Mouse (Mus musculus) neural tube, embryonic 12.5 days (tissue): ENCODE measurements around the gene Armt1. TPM values are rescaled to one million over a fixed set of nuclear protein-coding genes. Genes with fewer than 3 reads are reported as not detected.
A peak's percentile ranks its signal among the peaks of the same experiment; 100 is the strongest.

Experiments used
- ATAC-seq: fragments of 200-750 bp; cut with Nextera tagmentation; 2 replicates; pipeline ENCODE4 v1.8.0; 2017; ENCODE audit warnings: low read depth, mild to moderate bottlenecking, moderate TSS enrichment, moderate library complexity; ENCODE audit not compliant: low FRiP score
- H3K27ac ChIP-seq: fragments of 300-500 bp; sonication (generic); 2 replicates; pipeline ENCODE4 v1.5.1; 2016
- H3K27me3 ChIP-seq: fragments of 300-500 bp; sonication (generic); replicated peaks from 2 replicates; pipeline ENCODE4 v1.6.1; 2016; ENCODE audit warnings: mild to moderate bottlenecking
- H3K36me3 ChIP-seq: fragments of 300-500 bp; sonication (generic); 2 replicates; pipeline ENCODE4 v1.6.1; 2016; ENCODE audit warnings: mild to moderate bottlenecking
- H3K4me1 ChIP-seq: fragments of 300-500 bp; sonication (generic); 2 replicates; pipeline ENCODE4 v1.6.1; 2016
- H3K4me2 ChIP-seq: fragments of 300-500 bp; sonication (generic); replicated peaks from 2 replicates; pipeline ENCODE4 v1.6.1; 2016; ENCODE audit warnings: mild to moderate bottlenecking
- H3K4me3 ChIP-seq: fragments of 300-500 bp; sonication (generic); 2 replicates; pipeline ENCODE4 v1.5.1; 2016
- H3K9ac ChIP-seq: fragments of 300-500 bp; sonication (generic); 2 replicates; pipeline ENCODE4 v1.6.1; 2016; ENCODE audit warnings: mild to moderate bottlenecking
- H3K9me3 ChIP-seq: fragments of 300-500 bp; sonication (generic); 2 replicates; pipeline ENCODE4 v1.6.1; 2016; ENCODE audit warnings: mild to moderate bottlenecking
- WGBS: fragments of 180-500 bp; shearing (Covaris S2); methylation state at CpG from one replicate; pipeline ENCODE4 v1.1.7; 2016; 5-methylcytosine and 5-hydroxymethylcytosine counted together
- polyA plus RNA-seq: library from polyadenylated mRNA; unstranded; fragments of >200 nt; fragmentation: Nextera tagmentation; extraction: Ambion mirVana; gene quantifications from 2 replicates; pipeline ENCODE4 v1.2.1, GENCODE M21; 2016

The Armt1 gene
- 20.5 and 21.2 TPM in 2 replicates for polyA plus RNA-seq

GRCm38 (mm10) chr10:4432123-4432931, at the start of gene Armt1, which contains the start of gene Rmnd1:
Gene Armt1, plus strand, starts transcription at chr10:4432467.
Gene Rmnd1, minus strand, starts transcription at chr10:4432388.
- peak within 1 kb of the TSS; percentile 68 for H3K4me2 ChIP-seq
- H3K4me1 ChIP-seq: peaks cover 8% of the 10 kb centered on the region
- peak; percentile 94 for ATAC-seq
- H3K4me3 ChIP-seq: peak within 1 kb of the TSS; percentile 62
- peaks cover 9% of the 10 kb centered on the region; the same call in 1 of the 2 replicates for H3K36me3 ChIP-seq
- peak within 1 kb of the TSS; percentile 67 for H3K9ac ChIP-seq
- under 1% methylated on average over 71 of the region's 75 CpGs for WGBS
- peak within 1 kb of the TSS; percentile 46; the same call in 1 of the 2 replicates for H3K27ac ChIP-seq
- no peaks in the 10 kb centered on the region for H3K27me3 ChIP-seq
- no peaks in the 10 kb centered on the region for H3K9me3 ChIP-seq

- WGBS: 91% methylated on average over 7 of the region's 7 CpGs
- H3K4me3 ChIP-seq: no peak overlapping the region
Observed at GRCm38 (mm10) chr10:4384244-4384643, 48.0 kb upstream of the Armt1 start.

GRCm38 (mm10) chr10:4386609-4387591, 45.4 kb upstream of the Armt1 start:
- peak; percentile 93 for ATAC-seq
- Histone ChIP-seq H3K4me1 (peaks cover 34% of the 10 kb centered on the region), H3K27ac (peak overlapping the region; percentile 99), H3K9me3 (no peaks in the 10 kb centered on the region), H3K27me3 (no peaks in the 10 kb centered on the region), H3K9ac (peak overlapping the region; percentile 100), H3K36me3 (no peaks in the 10 kb centered on the region), H3K4me2 (peak overlapping the region; percentile 92), H3K4me3 (peak overlapping the region; percentile 99)
- WGBS: under 1% methylated on average over 112 of the region's 133 CpGs

More at GRCm38 (mm10) chr10:4384244-4384643, 48.0 kb upstream of the Armt1 start:
- no peaks in the 10 kb centered on the region for H3K36me3 ChIP-seq
- ATAC-seq: no peak
- no peaks in the 10 kb centered on the region for H3K27me3 ChIP-seq
- no peak overlapping the region for H3K4me2 ChIP-seq
- no peak overlapping the region for H3K27ac ChIP-seq
- H3K9ac ChIP-seq: no peak overlapping the region
- peaks cover 14% of the 10 kb centered on the region for H3K4me1 ChIP-seq
- no peaks in the 10 kb centered on the region for H3K9me3 ChIP-seq

- H3K9ac ChIP-seq: peak within 1 kb of the TSS; percentile 100
- H3K27me3 ChIP-seq: no peaks in the 10 kb centered on the region
- peak within 1 kb of the TSS; percentile 92 for H3K4me2 ChIP-seq
- peaks cover 34% of the 10 kb centered on the region for H3K4me1 ChIP-seq
- no peaks in the 10 kb centered on the region for H3K9me3 ChIP-seq
- no peaks in the 10 kb centered on the region for H3K36me3 ChIP-seq
- peak within 1 kb of the TSS; percentile 99 for H3K4me3 ChIP-seq
- WGBS: under 1% methylated on average over 79 of the region's 87 CpGs
- ATAC-seq: peak; percentile 3
- peak within 1 kb of the TSS; percentile 99 for H3K27ac ChIP-seq
Observed at GRCm38 (mm10) chr10:4387701-4388383, 44.4 kb upstream of the Armt1 start, which contains the start of gene Zbtb2. Gene Zbtb2, minus strand, starts transcription at chr10:4388108.

GRCm38 (mm10) chr10:4388384-4388745, 43.9 kb upstream of the Armt1 start:
- H3K27me3 ChIP-seq: no peaks in the 10 kb centered on the region
- WGBS: 1% methylated on average over 19 of the region's 19 CpGs
- peaks cover 34% of the 10 kb centered on the region for H3K4me1 ChIP-seq
- peak overlapping the region; percentile 99 for H3K27ac ChIP-seq
- H3K9me3 ChIP-seq: no peaks in the 10 kb centered on the region
- H3K9ac ChIP-seq: peak overlapping the region; percentile 100
- no peaks in the 10 kb centered on the region for H3K36me3 ChIP-seq
- H3K4me2 ChIP-seq: peak overlapping the region; percentile 92
- no peak for ATAC-seq
- H3K4me3 ChIP-seq: peak overlapping the region; percentile 99

- H3K4me2 ChIP-seq: peak overlapping the region; percentile 92
- peaks cover 34% of the 10 kb centered on the region for H3K4me1 ChIP-seq
- H3K4me3 ChIP-seq: peak overlapping the region; percentile 99
- 30% methylated on average over 10 of the region's 10 CpGs for WGBS
- no peaks in the 10 kb centered on the region for H3K36me3 ChIP-seq
- H3K27me3 ChIP-seq: no peaks in the 10 kb centered on the region
- no peaks in the 10 kb centered on the region for H3K9me3 ChIP-seq
- ATAC-seq: no peak
- H3K9ac ChIP-seq: peak overlapping the region; percentile 100
- no peak overlapping the region for H3K27ac ChIP-seq
Observed at GRCm38 (mm10) chr10:4389036-4389435, 43.2 kb upstream of the Armt1 start.

- H3K27me3 ChIP-seq: no peaks in the 10 kb centered on the region
- H3K4me1 ChIP-seq: peaks cover 34% of the 10 kb centered on the region
- H3K9ac ChIP-seq: peak overlapping the region; percentile 100
- H3K4me3 ChIP-seq: peak overlapping the region; percentile 99
- WGBS: 64% methylated on average over 5 of the region's 5 CpGs
- no peak for ATAC-seq
- no peaks in the 10 kb centered on the region for H3K36me3 ChIP-seq
- H3K27ac ChIP-seq: no peak overlapping the region
- H3K4me2 ChIP-seq: peak overlapping the region; percentile 92
- no peaks in the 10 kb centered on the region for H3K9me3 ChIP-seq
Observed at GRCm38 (mm10) chr10:4389461-4390112, 42.7 kb upstream of the Armt1 start.

GRCm38 (mm10) chr10:4390550-4390949, 41.7 kb upstream of the Armt1 start:
- no peak overlapping the region for H3K9ac ChIP-seq
- H3K36me3 ChIP-seq: peaks cover 7% of the 10 kb centered on the region; the same call in 1 of the 2 replicates
- ATAC-seq: no peak
- WGBS: 68% methylated on average over 2 of the region's 2 CpGs
- no peaks in the 10 kb centered on the region for H3K27me3 ChIP-seq
- 0 out of 2 replicates have a peak overlapping the region, but pooled peaks have one; percentile 20 for H3K4me2 ChIP-seq
- no peak overlapping the region for H3K4me3 ChIP-seq
- no peak overlapping the region for H3K27ac ChIP-seq
- no peaks in the 10 kb centered on the region for H3K9me3 ChIP-seq
- H3K4me1 ChIP-seq: peaks cover 34% of the 10 kb centered on the region

GRCm38 (mm10) chr10:4391076-4391475, 41.2 kb upstream of the Armt1 start:
- Histone ChIP-seq H3K4me1 (peaks cover 30% of the 10 kb centered on the region), H3K9ac (0 out of 2 replicates have a peak overlapping the region, but pooled peaks have one; percentile 26), H3K9me3 (no peaks in the 10 kb centered on the region), H3K4me3 (no peak overlapping the region), H3K27me3 (no peaks in the 10 kb centered on the region), H3K36me3 (peaks cover 12% of the 10 kb centered on the region; the same call in 1 of the 2 replicates), H3K27ac (no peak overlapping the region), H3K4me2 (peak overlapping the region; percentile 20)
- WGBS: 77% methylated on average over 5 of the region's 5 CpGs
- no peak for ATAC-seq

- Histone ChIP-seq H3K4me3 (no peak overlapping the region), H3K9me3 (no peaks in the 10 kb centered on the region), H3K9ac (no peak overlapping the region), H3K27ac (no peak overlapping the region), H3K4me1 (peaks cover 29% of the 10 kb centered on the region), H3K27me3 (no peaks in the 10 kb centered on the region), H3K4me2 (peak overlapping the region; percentile 20; the same call in 1 of the 2 replicates), H3K36me3 (peaks cover 15% of the 10 kb centered on the region; the same call in 1 of the 2 replicates)
- no peak for ATAC-seq
- 73% methylated on average over 6 of the region's 6 CpGs for WGBS
Observed at GRCm38 (mm10) chr10:4391851-4392250, 40.4 kb upstream of the Armt1 start.

- Histone ChIP-seq H3K4me1 (peaks cover 11% of the 10 kb centered on the region), H3K9me3 (no peaks in the 10 kb centered on the region), H3K27me3 (no peaks in the 10 kb centered on the region), H3K27ac (no peak overlapping the region), H3K36me3 (peaks cover 19% of the 10 kb centered on the region), H3K4me2 (no peak overlapping the region), H3K4me3 (no peak overlapping the region), H3K9ac (no peak overlapping the region)
- ATAC-seq: no peak
- 94% methylated on average over 3 of the region's 3 CpGs for WGBS
Observed at GRCm38 (mm10) chr10:4395321-4395720, 36.9 kb upstream of the Armt1 start.
